Mouse (Mus musculus) spleen, adult 2 months (tissue): ENCODE data around the gene Tle4.

Experiments used
- CTCF ChIP-seq: fragments of 200-500 bp; IDR thresholded peaks from 2 replicates; pipeline ENCODE4 v1.5.1; 2011; ENCODE audit warnings: mild to moderate bottlenecking, inconsistent platforms; ENCODE audit not compliant: insufficient read depth, insufficient read length, insufficient replicate concordance; ENCODE audit errors: extremely low read depth
- POLR2A ChIP-seq: fragments of 200-500 bp; IDR thresholded peaks from 2 replicates; pipeline ENCODE4 v1.6.1; 2011; ENCODE audit warnings: low read depth, low read length, inconsistent platforms

GRCm38 (mm10) chr19:14578698-14579097 lies 19.2 kb downstream of the Tle4 start:
- TF ChIP-seq CTCF (no peak), POLR2A (no peak)
